Mouse (Mus musculus) lung, embryonic 15.5 days (tissue): ENCODE measurements around the gene Samd9l. TPM values are rescaled to one million over a fixed set of nuclear protein-coding genes. Genes with fewer than 3 reads are reported as not detected.
A peak's percentile ranks its signal among the peaks of the same experiment; 100 is the strongest.
"Not testable (repeated sequence)": the region's sequence is repeated elsewhere in the genome, so short reads cannot be mapped to it uniquely, and the experiment has no call there.

Source experiments
- ATAC-seq: fragments of 200-750 bp; cut with Nextera tagmentation; 2 replicates; pipeline ENCODE4 v1.8.0; 2017; ENCODE audit warnings: moderate number of reproducible peaks, borderline replicate concordance; ENCODE audit not compliant: low FRiP score, low TSS enrichment; ENCODE audit errors: extremely low read depth
- H3K27ac ChIP-seq: fragments of 300-500 bp; sonication (generic); 2 replicates; pipeline ENCODE4 v1.5.1; 2015; ENCODE audit warnings: moderate library complexity, mild to moderate bottlenecking, inconsistent platforms
- H3K27me3 ChIP-seq: fragments of 300-500 bp; sonication (generic); 2 replicates; pipeline ENCODE4 v1.6.1; 2015; ENCODE audit warnings: inconsistent platforms
- H3K36me3 ChIP-seq: fragments of 300-500 bp; sonication (generic); 2 replicates; pipeline ENCODE4 v1.6.1; 2015; ENCODE audit warnings: inconsistent platforms
- H3K4me1 ChIP-seq: fragments of 300-500 bp; sonication (generic); 2 replicates; pipeline ENCODE4 v1.6.1; 2015; ENCODE audit warnings: inconsistent platforms
- H3K4me2 ChIP-seq: fragments of 300-500 bp; sonication (generic); 2 replicates; pipeline ENCODE4 v1.6.1; 2015; ENCODE audit warnings: inconsistent platforms, mild to moderate bottlenecking, moderate library complexity
- H3K4me3 ChIP-seq: fragments of 300-500 bp; sonication (generic); 2 replicates; pipeline ENCODE4 v1.5.1; 2015; ENCODE audit warnings: mild to moderate bottlenecking, inconsistent platforms
- H3K9ac ChIP-seq: fragments of 300-500 bp; sonication (generic); 2 replicates; pipeline ENCODE4 v1.6.1; 2015; ENCODE audit warnings: inconsistent platforms
- H3K9me3 ChIP-seq: fragments of 300-500 bp; sonication (generic); 2 replicates; pipeline ENCODE4 v1.6.1; 2016; ENCODE audit warnings: inconsistent platforms
- WGBS: fragments of 180-500 bp; shearing (Covaris S2); methylation state at CpG from one replicate; pipeline ENCODE4 v1.1.7; 2015; 5-methylcytosine and 5-hydroxymethylcytosine counted together
- polyA plus RNA-seq: library from polyadenylated mRNA; unstranded; fragments of >200 nt; fragmentation: Nextera tagmentation; extraction: Ambion mirVana; gene quantifications from 2 replicates; pipeline ENCODE4 v1.2.1, GENCODE M21; 2015

Gene Samd9l
- polyA plus RNA-seq, 1 experiment from 2014 or later, result 6.7 TPM

DNA sequence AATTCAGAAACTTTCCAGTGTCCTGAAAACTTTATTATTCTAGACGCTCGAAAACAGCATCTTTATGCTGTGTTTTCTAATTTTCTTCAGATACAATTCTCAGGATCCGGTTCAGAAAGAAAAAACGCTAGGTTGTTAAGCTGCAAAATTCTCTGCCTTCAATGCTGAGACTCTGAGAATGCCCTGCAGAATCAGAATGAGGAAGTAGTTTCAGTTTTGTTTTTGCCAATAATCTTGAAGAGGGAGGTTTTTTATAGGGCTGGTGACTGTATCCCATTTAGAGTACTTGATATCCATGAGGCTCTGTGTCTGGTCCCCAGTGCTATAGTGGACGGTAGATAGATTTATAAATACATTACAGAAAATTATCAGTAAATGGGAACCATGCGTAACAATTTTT is 12.8 kb downstream of the Samd9l start:
- 84% methylated on average over 6 of the region's 6 CpGs for WGBS
- H3K9me3 ChIP-seq, result no peaks in the 10 kb centered on the region
- H3K9ac ChIP-seq, result no peak overlapping the region
- H3K27ac ChIP-seq, result no peak overlapping the region
- no peak overlapping the region for H3K4me2 ChIP-seq
- H3K36me3 ChIP-seq, result no peaks in the 10 kb centered on the region
- ATAC-seq, result no peak
- no peaks in the 10 kb centered on the region for H3K4me1 ChIP-seq
- H3K27me3 ChIP-seq, result no peaks in the 10 kb centered on the region
- no peak overlapping the region for H3K4me3 ChIP-seq

DNA sequence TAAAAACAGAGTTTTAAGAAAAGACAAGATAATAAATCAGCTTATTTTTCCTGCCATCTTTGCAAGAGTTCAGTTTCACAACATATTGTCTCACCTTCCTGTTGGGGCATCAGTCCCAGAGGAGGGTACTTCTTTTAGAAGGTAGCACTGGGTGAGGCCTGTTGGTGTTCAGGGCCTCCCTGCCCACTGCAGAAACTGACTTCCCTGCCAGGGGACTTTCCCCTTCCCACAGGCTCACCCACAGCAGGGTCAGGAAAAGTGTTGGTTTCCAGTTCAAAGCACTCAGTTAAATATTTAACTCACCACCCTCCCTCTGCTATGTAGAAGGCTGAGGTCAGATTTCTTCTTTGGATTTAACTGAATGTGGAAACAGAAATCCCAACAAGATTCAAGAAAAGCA is 14.6 kb downstream of the Samd9l start:
- H3K4me1 ChIP-seq, H3K4me2 ChIP-seq, H3K4me3 ChIP-seq, H3K9ac ChIP-seq, H3K9me3 ChIP-seq, H3K27me3 ChIP-seq, H3K27ac ChIP-seq, H3K36me3 ChIP-seq: not testable (repeated sequence)
- ATAC-seq, result peak; percentile 41; the same call in 1 of the 2 replicates

DNA sequence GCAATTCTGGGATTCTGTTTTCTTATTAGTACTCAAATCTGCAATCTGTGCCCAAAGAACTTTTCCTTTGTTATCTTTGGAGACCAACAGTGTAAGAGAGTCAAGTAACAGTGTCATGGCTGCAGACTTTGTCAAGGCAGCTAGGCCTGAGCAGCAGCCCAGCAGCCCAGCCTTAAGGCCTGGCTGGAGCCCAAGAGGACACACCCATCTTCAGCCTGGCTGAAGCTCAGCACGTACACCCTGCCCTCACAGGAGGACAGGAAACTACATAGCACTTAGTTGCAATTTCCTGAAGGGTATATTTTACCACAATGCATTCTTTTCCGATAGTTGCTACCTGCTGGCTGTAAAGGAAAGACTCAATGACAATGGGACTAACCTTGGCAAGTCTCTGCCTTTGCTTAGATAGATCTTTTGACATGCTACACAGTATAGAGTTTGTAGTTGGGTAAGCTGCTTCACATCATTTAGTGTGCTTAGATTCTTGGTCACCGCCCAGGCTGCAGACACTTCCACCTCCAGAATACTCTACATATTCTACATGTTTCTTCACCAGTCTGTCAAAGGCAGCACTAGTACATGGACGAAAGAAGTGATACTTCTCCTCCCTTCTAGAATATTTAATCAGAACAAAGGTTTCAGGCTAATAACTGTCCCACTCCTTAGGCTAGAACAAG is 15.1 kb downstream of the Samd9l start:
- H3K36me3 ChIP-seq, H3K4me3 ChIP-seq, H3K4me1 ChIP-seq, H3K4me2 ChIP-seq, H3K9me3 ChIP-seq, H3K9ac ChIP-seq, H3K27me3 ChIP-seq: not testable (repeated sequence)
- WGBS, result 21% methylated on average over 1 of the region's 4 CpGs
- peak; percentile 87 for ATAC-seq
- H3K27ac ChIP-seq, result peak overlapping the region; percentile 41; the same call in 1 of the 2 replicates

DNA sequence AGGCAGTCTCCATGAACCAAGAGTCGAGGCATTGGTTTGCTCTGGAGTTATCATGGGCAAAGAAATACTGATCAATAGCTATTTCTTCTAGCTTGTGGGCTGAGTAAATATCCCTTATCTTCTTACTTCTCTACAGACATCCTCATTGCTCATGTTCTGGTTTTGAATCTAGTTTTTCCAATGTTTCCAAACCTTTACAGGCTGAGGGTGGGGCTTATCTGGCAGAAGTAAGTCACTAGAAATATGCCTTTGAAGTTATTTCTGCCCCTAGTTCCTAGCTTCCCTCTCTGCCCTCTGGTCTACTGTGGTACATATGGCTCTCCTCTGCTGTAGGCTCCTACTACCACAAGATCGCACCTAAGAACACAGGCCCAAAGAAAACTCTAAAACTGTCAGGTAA is 20.2 kb downstream of the Samd9l start:
- Histone ChIP-seq H3K4me3 (no peak overlapping the region), H3K4me1 (no peaks in the 10 kb centered on the region), H3K27me3 (no peaks in the 10 kb centered on the region), H3K9ac (no peak overlapping the region), H3K4me2 (no peak overlapping the region), H3K9me3 (no peaks in the 10 kb centered on the region), H3K27ac (no peak overlapping the region), H3K36me3 (peaks cover 17% of the 10 kb centered on the region)
- 66% methylated on average over 2 of the region's 2 CpGs for WGBS
- ATAC-seq, result no peak

DNA sequence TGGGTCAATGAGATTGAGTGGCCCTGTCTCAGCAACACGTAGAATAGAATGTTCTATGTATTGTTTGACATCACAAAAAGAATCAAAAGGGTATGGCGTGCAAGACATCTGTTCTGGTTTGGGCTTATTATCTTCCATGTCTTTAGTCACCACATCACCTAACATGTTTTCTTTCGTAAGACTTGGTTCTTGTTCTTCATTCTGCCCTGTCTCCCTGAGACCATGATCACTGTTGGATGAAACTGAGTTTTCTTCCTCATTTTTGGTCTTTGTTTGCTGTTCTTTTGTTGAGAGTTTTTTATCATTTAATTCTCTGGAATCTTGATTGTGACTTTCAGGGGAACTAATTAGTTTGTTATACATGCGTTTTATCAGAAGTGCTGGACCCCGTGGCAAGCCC is 22.7 kb downstream of the Samd9l start:
- Histone ChIP-seq H3K27ac (no peak overlapping the region), H3K9ac (no peak overlapping the region), H3K4me2 (no peak overlapping the region), H3K4me1 (no peaks in the 10 kb centered on the region), H3K9me3 (no peaks in the 10 kb centered on the region), H3K4me3 (no peak overlapping the region), H3K36me3 (peaks cover 17% of the 10 kb centered on the region), H3K27me3 (no peaks in the 10 kb centered on the region)
- 78% methylated on average over 5 of the region's 5 CpGs for WGBS
- no peak for ATAC-seq

DNA sequence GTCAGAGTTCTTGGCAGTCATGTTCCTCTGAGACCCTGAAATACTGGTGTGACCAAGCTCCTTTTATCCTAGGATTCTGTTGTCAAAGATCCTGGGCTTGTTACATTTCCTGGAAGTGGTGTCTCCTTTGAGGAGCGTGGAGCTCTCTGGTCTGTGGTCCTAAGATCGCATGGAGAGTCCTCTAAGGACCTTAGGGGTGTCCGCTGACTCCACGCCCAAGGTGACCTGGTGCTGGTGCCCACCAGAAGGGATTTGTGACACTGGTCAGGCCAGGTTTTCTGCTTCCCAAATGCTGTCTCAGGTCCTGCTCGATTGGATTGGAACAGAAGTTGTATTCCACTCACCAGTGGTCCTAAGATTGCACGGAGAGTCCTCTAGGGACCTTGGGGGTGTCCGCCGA is 29.8 kb downstream of the Samd9l start:
- ATAC-seq, result no peak
- H3K36me3 ChIP-seq, result no peaks in the 10 kb centered on the region
- H3K27ac ChIP-seq, result no peak overlapping the region
- 77% methylated on average over 8 of the region's 8 CpGs for WGBS
- no peaks in the 10 kb centered on the region for H3K27me3 ChIP-seq
- H3K4me3 ChIP-seq, result no peak overlapping the region
- H3K9ac ChIP-seq, result no peak overlapping the region
- H3K4me2 ChIP-seq, result no peak overlapping the region
- H3K9me3 ChIP-seq, result no peaks in the 10 kb centered on the region; the same call in 1 of the 2 replicates
- H3K4me1 ChIP-seq, result no peaks in the 10 kb centered on the region

DNA sequence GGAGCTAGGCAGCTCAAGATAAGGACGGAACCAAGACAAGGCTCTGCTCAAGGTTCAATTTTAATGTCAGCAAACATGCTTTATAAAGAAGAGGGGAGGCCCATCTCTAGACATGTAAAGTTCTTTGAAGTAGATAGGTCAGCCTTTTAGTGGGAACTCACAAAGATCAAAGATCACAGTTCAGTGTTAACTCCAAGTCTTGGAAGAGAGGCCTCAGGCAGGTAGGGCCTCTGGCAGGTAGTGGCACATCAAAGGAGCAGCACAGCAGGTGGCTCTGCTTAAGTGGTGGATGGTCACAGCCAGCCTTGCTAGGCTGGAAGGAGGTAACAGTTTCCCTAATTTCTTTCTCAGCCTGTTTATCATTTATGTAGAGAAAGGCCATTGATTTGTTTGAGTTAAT is 33.8 kb downstream of the Samd9l start:
- not testable (repeated sequence) for H3K4me2 ChIP-seq, ATAC-seq, H3K27me3 ChIP-seq, H3K4me3 ChIP-seq, H3K9ac ChIP-seq, H3K4me1 ChIP-seq, H3K9me3 ChIP-seq, H3K36me3 ChIP-seq, H3K27ac ChIP-seq
- 60% methylated on average over 1 of the region's 1 CpGs for WGBS

DNA sequence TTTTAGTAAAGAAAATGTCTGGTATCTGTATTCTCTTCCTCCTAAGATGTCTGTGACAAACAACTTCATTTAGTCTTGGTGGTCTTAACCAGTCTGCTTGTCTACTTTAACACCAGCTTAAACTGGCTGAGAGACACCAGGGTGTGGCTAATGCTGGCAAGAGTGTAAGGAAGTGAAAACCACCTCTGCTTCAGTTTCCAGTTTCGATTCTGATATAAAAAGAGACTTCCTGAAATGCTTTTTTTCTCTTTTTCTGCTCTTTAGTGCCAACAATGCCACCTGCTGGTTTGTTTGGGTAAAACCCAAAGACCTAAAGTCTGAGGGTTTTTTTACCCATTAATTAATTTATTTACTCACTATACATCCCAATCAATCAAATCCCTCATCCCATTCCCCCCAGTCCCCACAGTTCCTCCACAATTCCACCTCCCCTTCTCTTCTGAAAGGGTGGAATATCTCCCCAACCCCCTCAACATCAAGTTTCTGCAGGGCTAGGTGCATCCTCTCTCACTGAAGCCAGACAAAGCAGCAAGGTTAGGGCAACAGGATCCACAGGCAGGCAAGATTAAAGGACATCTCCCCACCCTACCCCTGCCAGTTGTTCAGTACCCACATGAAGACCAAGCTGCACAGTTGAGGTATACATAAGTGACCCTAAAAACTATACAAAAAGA is 53.3 kb downstream of the Samd9l start:
- H3K27me3 ChIP-seq, H3K9me3 ChIP-seq, H3K36me3 ChIP-seq, H3K27ac ChIP-seq, ATAC-seq, H3K9ac ChIP-seq, H3K4me1 ChIP-seq: not testable (repeated sequence)
- 3% methylated on average over 1 of the region's 1 CpGs for WGBS
- Histone ChIP-seq H3K4me2 (peak overlapping the region; percentile 31; the same call in 1 of the 2 replicates), H3K4me3 (0 out of 2 replicates have a peak overlapping the region, but pooled peaks have one; percentile 17)

DNA sequence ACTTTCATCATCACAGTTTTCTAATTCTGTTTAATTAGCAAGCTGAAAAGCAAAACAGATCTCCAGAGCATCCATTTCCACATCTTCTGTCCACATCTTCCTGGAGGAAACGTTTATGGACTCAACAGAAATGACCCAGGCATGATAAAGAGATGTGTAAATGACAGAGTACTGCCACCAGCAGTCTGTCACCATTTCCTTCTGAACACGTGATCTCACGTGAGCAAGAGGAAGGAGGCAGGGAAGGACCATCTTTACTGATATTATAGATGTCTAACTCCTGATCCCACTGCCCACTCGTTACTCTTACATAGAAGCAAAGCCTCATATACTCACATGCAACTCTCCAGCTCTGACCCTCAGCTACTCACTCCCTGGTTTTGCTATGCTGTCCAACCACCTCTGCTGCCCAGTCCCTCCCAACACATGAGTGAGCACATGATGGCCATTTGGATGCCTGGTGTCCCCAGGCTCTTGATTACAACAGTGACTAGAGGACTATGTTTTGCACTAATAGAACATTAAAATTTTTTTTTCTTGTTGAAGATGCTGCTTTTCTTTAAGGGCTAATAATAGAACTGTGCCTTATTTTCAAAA is 54.2 kb downstream of the Samd9l start:
- not testable (repeated sequence) for H3K27ac ChIP-seq, H3K9ac ChIP-seq, H3K9me3 ChIP-seq, H3K36me3 ChIP-seq, H3K27me3 ChIP-seq, ATAC-seq, H3K4me1 ChIP-seq, H3K4me3 ChIP-seq
- no CpG with 5 or more reads among the region's 4 CpGs for WGBS
- H3K4me2 ChIP-seq, result 0 out of 2 replicates have a peak overlapping the region, but pooled peaks have one; percentile 18

DNA sequence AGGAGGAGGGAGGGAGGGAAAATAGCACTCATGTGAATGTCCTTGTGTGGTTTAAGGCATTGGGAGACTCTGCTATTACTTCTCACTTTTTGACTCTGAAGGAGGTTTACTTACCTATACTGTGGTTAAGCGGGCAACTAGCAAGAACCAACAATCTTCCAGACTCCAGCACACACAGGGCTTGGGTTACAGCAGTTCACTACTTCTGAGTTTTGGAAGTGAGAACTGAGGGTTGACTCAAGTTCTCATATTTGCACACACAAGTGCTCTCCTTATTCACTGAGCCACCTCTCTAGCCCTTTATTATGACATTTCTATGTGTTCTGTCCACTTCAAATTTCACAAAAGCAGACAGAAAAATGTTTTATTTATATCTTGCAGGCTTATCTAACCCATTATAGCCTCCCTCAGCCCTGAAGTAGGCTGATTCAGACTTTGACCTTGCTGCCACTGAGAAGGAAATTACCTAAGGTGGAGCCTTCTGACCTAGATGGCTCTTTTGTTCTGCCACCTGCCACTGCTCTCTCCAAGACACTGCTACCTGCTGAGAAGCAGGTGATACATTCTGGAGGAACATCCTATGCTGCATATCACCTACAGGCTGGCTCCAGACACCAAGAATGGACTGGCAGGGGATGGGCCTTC is 55.6 kb downstream of the Samd9l start:
- peak; percentile 66; the same call in 1 of the 2 replicates for ATAC-seq
- H3K4me3 ChIP-seq, H3K9ac ChIP-seq, H3K36me3 ChIP-seq, H3K9me3 ChIP-seq, H3K27me3 ChIP-seq, H3K4me1 ChIP-seq: not testable (repeated sequence)
- Histone ChIP-seq H3K27ac (peak overlapping the region; percentile 84), H3K4me2 (peak overlapping the region; percentile 26; the same call in 1 of the 2 replicates)
- WGBS, result 43% methylated on average over 1 of the region's 1 CpGs

DNA sequence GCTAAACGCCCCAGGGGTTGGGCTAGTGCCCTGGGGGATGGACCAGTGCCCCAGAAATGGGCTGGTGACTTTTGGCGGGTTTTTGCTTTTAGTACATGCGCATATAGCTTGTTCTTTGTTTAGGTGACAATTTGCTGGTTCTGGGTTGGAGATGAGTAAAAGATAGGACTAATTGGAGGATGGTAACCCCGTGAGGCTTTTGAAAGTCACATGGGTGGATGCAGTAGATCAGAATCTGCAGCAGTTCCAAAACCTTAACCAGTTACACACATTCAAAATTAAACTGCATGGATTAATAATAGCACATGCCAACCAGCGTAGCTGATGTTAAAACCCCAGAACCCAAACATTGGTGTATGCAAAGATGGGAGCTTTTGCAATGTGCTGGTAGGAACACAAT is 57.9 kb downstream of the Samd9l start:
- Histone ChIP-seq H3K4me2 (peak overlapping the region; percentile 51), H3K9ac (no peak overlapping the region), H3K9me3 (no peaks in the 10 kb centered on the region), H3K27ac (peak overlapping the region; percentile 83), H3K4me1 (no peaks in the 10 kb centered on the region), H3K27me3 (no peaks in the 10 kb centered on the region), H3K4me3 (peak overlapping the region; percentile 35; the same call in 1 of the 2 replicates), H3K36me3 (no peaks in the 10 kb centered on the region)
- ATAC-seq, result 0 out of 2 replicates have a peak, but pooled peaks have one; percentile 47
- WGBS, result 31% methylated on average over 5 of the region's 5 CpGs

DNA sequence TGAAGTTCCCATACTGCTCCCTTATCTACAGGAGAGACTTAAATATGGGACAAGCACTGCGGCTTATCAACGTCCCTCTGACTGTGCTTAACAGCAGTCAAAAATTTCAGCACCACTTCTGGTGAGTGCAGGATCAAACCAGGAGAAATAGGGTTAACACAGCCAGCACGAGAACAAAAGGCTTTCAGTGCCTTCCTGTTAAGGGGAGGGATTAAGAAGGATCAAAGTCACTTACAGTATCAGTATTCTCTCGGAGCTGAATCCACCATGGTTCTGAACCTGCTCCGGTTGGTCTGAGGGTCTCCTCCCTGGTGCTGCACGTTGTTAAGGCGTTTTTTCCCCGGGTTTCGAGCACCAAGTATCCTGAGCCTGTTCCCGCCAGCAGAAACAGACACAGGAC is 58.4 kb downstream of the Samd9l start:
- peak overlapping the region; percentile 51 for H3K4me2 ChIP-seq
- peak; percentile 71 for ATAC-seq
- H3K27me3 ChIP-seq, H3K9me3 ChIP-seq, H3K4me1 ChIP-seq, H3K36me3 ChIP-seq: not testable (repeated sequence)
- WGBS, result 7% methylated on average over 10 of the region's 10 CpGs
- peak overlapping the region; percentile 83 for H3K27ac ChIP-seq
- peak overlapping the region; percentile 35 for H3K4me3 ChIP-seq
- H3K9ac ChIP-seq, result peak overlapping the region; percentile 34; the same call in 1 of the 2 replicates
